Mouse (Mus musculus): ENCODE data around the gene Foxl2. TPM values are rescaled to one million over a fixed set of nuclear protein-coding genes. Genes with fewer than 3 reads are reported as not detected.

Foxl2 gene
- polyA plus RNA-seq, 1 experiment from 2014 or later = not detected

DNA sequence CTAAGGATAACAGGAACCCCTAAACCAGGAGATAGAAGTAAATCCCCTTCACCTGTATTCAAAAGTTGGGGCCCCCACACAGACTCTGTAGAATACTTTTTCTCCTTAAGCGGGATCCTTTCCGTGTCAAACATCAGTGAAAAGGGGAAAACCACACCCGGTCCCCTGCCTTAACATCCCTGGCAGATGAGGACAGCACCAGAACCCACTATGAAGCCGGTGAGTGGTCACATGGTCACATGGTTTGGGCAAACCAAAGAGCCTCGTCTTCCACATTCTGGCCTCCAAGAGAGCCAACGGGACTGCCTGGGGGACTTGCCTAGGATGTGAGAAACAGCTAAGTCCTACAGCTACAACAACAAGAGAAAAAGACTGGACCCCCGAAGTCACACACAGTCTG, 18.5 kb downstream of the Foxl2 start:
- H3K4me2 ChIP-seq (ENCODE audit: low read depth, severe bottlenecking) = peak overlapping the region; percentile 64
- H3K27me3 ChIP-seq (ENCODE audit: control insufficient read depth, insufficient read depth, low read length) = peaks cover 27% of the 10 kb centered on the region
- H3K4me3 ChIP-seq (ENCODE audit: low read depth, low read length) = peak overlapping the region; percentile 35
- peaks cover 6% of the 10 kb centered on the region for H3K4me1 ChIP-seq (ENCODE audit: control insufficient read depth, insufficient read depth, low read length)
- 3% methylated on average over 7 of the region's 7 CpGs for WGBS
- ATAC-seq (ENCODE audit: insufficient number of reproducible peaks, low FRiP score, low TSS enrichment, low read depth) (no peak), DNase-seq (ENCODE audit: low spot score) (peak; percentile 49)
- no peak overlapping the region for H3K27ac ChIP-seq (replicated peaks; ENCODE audit: low read depth, low read length)
- peak overlapping the region; percentile 37; the same call in 1 of the 2 replicates for H3K9ac ChIP-seq (ENCODE audit: low read length)
- H3K36me3 ChIP-seq (ENCODE audit: control insufficient read depth, insufficient read depth, low read length) = no peaks in the 10 kb centered on the region
- no peaks in the 10 kb centered on the region for H3K9me3 ChIP-seq (ENCODE audit: control insufficient read depth, low read length)

DNA sequence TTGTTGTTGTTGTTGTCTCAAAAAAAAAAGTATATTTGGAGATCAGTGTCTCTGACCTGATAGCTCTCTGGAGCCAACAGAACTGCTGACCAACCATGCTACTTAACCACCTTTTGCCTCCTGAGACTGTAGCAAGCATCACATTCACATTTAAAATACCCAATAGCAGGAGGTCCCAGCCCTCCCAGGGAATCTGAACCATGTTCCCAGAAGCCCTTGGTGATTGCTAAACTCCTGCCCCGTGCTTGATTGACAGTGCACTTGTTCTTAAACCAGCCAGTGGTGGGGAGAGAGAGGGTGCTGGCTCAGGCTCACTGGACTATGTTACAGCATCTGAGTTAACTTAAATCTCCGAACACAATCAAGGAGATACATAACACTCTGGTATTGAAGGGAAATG, 19.8 kb downstream of the Foxl2 start:
- 35% methylated on average over 2 of the region's 2 CpGs for WGBS
- peaks cover 27% of the 10 kb centered on the region for H3K27me3 ChIP-seq (ENCODE audit: control insufficient read depth, insufficient read depth, low read length)

DNA sequence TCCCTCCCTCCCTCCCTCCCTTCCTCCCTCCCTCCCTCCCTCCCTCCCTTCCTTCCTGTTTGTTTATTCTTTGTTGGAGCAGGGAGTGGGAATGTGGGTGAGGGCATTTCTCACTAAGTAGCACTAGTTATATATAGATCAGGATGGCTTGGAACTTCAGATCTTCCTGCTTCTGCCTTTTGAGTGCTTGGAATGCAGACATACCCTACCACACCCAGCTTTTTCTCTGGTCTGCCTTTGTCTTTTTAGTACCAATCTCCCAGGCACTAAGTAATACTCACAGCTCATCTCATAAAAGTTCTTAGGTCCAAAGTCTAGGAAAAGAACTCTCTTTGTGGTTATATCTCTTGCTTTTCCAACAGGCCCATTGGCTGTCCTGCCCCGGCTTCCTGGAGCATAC, 21.0 kb downstream of the Foxl2 start:
- H3K9ac ChIP-seq (ENCODE audit: low read length) = no peak overlapping the region
- H3K9me3 ChIP-seq (ENCODE audit: control insufficient read depth, low read length) = no peaks in the 10 kb centered on the region
- no peak for DNase-seq (ENCODE audit: low spot score)
- peaks cover 21% of the 10 kb centered on the region for H3K27me3 ChIP-seq (ENCODE audit: control insufficient read depth, insufficient read depth, low read length)
- WGBS = 100% methylated on average over 1 of the region's 1 CpGs
- no peak for ATAC-seq (ENCODE audit: insufficient number of reproducible peaks, low FRiP score, low TSS enrichment, low read depth)
- H3K4me2 ChIP-seq (ENCODE audit: low read depth, severe bottlenecking) = no peak overlapping the region
- H3K4me1 ChIP-seq (ENCODE audit: control insufficient read depth, insufficient read depth, low read length) = peaks cover 6% of the 10 kb centered on the region
- H3K4me3 ChIP-seq (ENCODE audit: low read depth, low read length) = no peak overlapping the region
- H3K27ac ChIP-seq (replicated peaks; ENCODE audit: low read depth, low read length) = no peak overlapping the region
- no peaks in the 10 kb centered on the region for H3K36me3 ChIP-seq (ENCODE audit: control insufficient read depth, insufficient read depth, low read length)

More for the DNA sequence above, 19.8 kb downstream of the Foxl2 start:
- Histone ChIP-seq H3K9me3 (ENCODE audit: control insufficient read depth, low read length) (no peaks in the 10 kb centered on the region), H3K36me3 (ENCODE audit: control insufficient read depth, insufficient read depth, low read length) (no peaks in the 10 kb centered on the region), H3K4me2 (ENCODE audit: low read depth, severe bottlenecking) (no peak overlapping the region), H3K9ac (ENCODE audit: low read length) (no peak overlapping the region), H3K4me3 (ENCODE audit: low read depth, low read length) (no peak overlapping the region), H3K4me1 (ENCODE audit: control insufficient read depth, insufficient read depth, low read length) (peaks cover 6% of the 10 kb centered on the region), H3K27ac (replicated peaks; ENCODE audit: low read depth, low read length) (no peak overlapping the region)
- DNase-seq (ENCODE audit: low spot score) (no peak), ATAC-seq (ENCODE audit: insufficient number of reproducible peaks, low FRiP score, low TSS enrichment, low read depth) (no peak)

DNA sequence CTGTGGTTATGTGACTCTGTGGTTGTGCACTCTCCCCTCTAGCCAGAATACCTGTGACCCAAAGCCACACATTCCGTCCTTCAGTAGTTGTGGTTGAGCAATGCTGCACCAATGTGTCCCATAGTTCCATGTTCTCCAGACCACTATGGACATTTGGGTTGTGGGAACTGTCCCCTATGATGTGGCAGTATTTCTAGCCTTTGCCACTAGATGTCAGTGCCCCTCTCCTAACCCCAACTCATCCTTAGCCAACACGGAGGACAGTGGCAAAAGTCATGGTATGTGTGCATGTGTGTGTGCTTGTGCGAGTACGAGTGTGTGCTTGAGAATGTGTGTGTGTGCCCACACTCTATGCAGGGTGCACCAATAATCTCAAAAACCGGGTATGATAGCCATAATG, 21.4 kb downstream of the Foxl2 start:
- peaks cover 19% of the 10 kb centered on the region for H3K27me3 ChIP-seq (ENCODE audit: control insufficient read depth, insufficient read depth, low read length)
- H3K4me3 ChIP-seq (ENCODE audit: low read depth, low read length) = no peak overlapping the region
- no peak for ATAC-seq (ENCODE audit: insufficient number of reproducible peaks, low FRiP score, low TSS enrichment, low read depth)

DNA sequence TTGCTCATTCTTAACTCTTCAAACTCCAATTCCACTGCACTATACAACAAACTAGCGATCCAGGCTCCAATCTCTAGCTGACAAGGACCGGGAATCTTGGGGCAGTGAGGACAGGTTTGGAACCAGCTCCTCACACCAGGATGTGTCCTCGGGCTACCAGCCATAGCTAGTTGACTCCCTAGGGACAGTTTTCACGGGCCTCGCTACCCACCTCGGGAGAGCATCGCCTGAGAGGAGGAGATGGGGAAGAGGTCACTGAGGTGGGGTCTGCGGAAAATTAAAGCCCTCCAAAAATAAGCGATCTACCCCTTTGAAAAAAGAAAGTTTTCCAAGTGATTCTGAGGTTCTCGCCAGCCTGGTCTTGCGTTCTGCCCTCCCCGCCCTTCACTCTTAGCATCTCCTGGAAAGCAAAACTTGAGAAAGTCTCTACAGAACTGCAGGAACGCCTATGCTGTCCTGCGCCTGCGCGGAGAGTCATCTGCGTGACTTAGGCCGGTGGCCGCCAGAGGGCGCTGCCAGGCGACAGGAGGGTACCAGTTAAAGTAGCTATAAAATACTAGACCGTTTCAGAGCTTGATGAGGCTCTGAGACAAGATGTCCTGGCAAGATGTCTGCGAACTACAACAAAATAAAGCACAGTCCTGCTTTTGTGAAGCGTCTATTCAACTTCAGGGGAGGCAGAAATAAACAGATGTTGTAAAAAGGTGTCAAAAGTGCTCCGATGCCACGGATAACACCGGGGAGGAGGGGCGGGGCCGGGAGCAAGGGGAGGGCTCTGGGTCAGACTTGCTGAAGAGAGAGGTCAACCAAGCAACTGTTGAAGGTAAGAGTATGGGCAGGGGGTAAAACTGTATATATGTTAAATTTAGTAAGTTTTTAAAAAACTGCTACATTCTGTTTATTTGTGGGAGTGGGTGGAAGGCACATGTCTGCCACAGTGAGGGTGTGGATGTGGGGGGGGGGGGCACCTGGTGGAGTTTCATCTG, 24.6 kb downstream of the Foxl2 start:
- Histone ChIP-seq H3K27ac (replicated peaks; ENCODE audit: low read depth, low read length) (no peak overlapping the region), H3K4me1 (ENCODE audit: control insufficient read depth, insufficient read depth, low read length) (no peaks in the 10 kb centered on the region), H3K9ac (ENCODE audit: low read length) (no peak overlapping the region), H3K27me3 (ENCODE audit: control insufficient read depth, insufficient read depth, low read length) (0 out of 2 replicates have a peak, but pooled peaks cover 3% of the 10 kb centered on the region), H3K9me3 (ENCODE audit: control insufficient read depth, low read length) (no peaks in the 10 kb centered on the region), H3K4me3 (ENCODE audit: low read depth, low read length) (peak overlapping the region; percentile 16), H3K4me2 (ENCODE audit: low read depth, severe bottlenecking) (peak overlapping the region; percentile 31), H3K36me3 (ENCODE audit: control insufficient read depth, insufficient read depth, low read length) (no peaks in the 10 kb centered on the region)
- ATAC-seq (ENCODE audit: insufficient number of reproducible peaks, low FRiP score, low TSS enrichment, low read depth) = peak; percentile 67; the same call in 1 of the 2 replicates
- 5% methylated on average over 29 of the region's 29 CpGs for WGBS
- peak; percentile 94 for DNase-seq (ENCODE audit: low spot score)

More for the DNA sequence above, 21.4 kb downstream of the Foxl2 start:
- Histone ChIP-seq H3K4me1 (ENCODE audit: control insufficient read depth, insufficient read depth, low read length) (peaks cover 6% of the 10 kb centered on the region), H3K9me3 (ENCODE audit: control insufficient read depth, low read length) (no peaks in the 10 kb centered on the region), H3K27ac (replicated peaks; ENCODE audit: low read depth, low read length) (no peak overlapping the region), H3K9ac (ENCODE audit: low read length) (no peak overlapping the region), H3K36me3 (ENCODE audit: control insufficient read depth, insufficient read depth, low read length) (no peaks in the 10 kb centered on the region), H3K4me2 (ENCODE audit: low read depth, severe bottlenecking) (no peak overlapping the region)
- WGBS = 46% methylated on average over 5 of the region's 5 CpGs
- no peak for DNase-seq (ENCODE audit: low spot score)

DNA sequence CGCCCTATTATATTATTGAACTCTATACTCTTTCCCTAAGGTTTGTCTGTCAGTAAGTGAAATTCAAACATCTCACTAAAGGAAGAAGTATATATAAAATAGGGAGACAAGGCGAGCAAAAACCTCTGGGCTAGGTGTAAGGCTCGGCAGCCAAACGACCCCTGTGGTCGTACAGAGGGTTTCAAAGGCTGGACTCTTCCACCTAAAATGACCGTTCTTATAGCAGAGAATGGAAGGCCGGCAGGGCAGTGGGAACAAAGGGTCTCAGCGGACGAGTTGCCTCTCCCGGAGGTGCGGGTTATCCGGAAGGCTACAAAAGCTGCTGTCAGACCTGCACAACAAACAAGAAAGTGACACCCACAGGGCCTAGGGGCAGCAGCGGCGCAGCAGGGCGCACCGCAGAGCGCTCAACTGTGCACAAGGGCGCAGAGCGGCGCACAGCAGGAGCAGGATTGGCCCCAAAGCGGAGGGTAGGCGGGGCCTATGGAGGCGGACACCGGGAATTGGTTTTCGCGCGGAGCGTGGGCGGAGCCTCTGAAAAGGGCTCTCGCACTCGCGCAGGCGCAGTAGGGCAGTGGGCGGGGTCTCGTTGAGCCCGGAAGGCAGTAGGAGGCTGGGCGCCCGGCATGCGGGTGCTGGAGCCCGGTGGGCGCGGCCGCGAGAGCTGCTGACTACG, 30.9 kb downstream of the Foxl2 start, which contains the start of gene Faim:
Gene Faim (plus strand): TSS at position 574 of the 676 bp plus-strand sequence.
- Histone ChIP-seq H3K4me1 (ENCODE audit: control insufficient read depth, insufficient read depth, low read length) (0 out of 2 replicates have a peak, but pooled peaks cover 3% of the 10 kb centered on the region), H3K27ac (replicated peaks; ENCODE audit: low read depth, low read length) (no peak within 1 kb of the TSS), H3K4me3 (ENCODE audit: low read depth, low read length) (peak within 1 kb of the TSS; percentile 56), H3K9me3 (ENCODE audit: control insufficient read depth, low read length) (no peaks in the 10 kb centered on the region), H3K9ac (ENCODE audit: low read length) (peak within 1 kb of the TSS; percentile 75), H3K4me2 (ENCODE audit: low read depth, severe bottlenecking) (peak within 1 kb of the TSS; percentile 75), H3K27me3 (ENCODE audit: control insufficient read depth, insufficient read depth, low read length) (no peaks in the 10 kb centered on the region), H3K36me3 (ENCODE audit: control insufficient read depth, insufficient read depth, low read length) (no peaks in the 10 kb centered on the region)
- ATAC-seq (ENCODE audit: insufficient number of reproducible peaks, low FRiP score, low TSS enrichment, low read depth) (peak; percentile 98), DNase-seq (ENCODE audit: low spot score) (peak; percentile 100)
- 1% methylated on average over 44 of the region's 45 CpGs for WGBS

DNA sequence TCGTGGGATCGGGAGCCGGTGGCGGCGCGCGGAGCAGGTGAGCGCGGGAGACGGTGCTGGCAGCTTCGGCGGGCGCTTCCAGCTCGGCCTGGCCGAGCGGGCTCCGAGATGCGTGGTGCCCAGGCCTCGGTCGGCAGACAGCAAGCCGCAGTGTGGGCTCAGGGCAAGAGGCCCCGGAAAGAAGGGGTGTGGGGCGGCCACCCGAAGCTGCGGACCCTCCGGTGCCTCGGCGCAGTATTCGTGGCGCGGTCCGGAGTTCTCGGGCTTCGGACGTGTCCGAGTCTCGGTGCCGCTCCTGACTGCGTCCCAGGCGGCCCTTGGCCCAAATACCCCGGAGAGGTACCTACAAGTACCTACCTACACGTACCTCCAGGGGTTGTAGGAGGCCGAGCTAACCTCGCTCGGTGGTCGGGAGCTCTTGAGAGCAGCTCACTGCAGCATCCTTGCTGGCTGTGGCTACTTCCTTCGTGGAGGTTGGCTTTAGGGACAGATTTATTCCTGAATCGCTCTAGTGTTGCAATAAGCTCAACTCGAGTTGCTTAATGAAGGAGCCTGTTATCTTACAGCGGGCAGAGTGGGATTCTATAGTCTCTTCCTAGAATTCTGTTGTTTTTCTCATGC, 31.5 kb downstream of the Foxl2 start:
- no peaks in the 10 kb centered on the region for H3K9me3 ChIP-seq (ENCODE audit: control insufficient read depth, low read length)
- DNase-seq (ENCODE audit: low spot score) (peak; percentile 60), ATAC-seq (ENCODE audit: insufficient number of reproducible peaks, low FRiP score, low TSS enrichment, low read depth) (no peak; the same call in none of the 2 replicates)
- 1% methylated on average over 49 of the region's 50 CpGs for WGBS
- peak overlapping the region; percentile 56 for H3K4me3 ChIP-seq (ENCODE audit: low read depth, low read length)
- peak overlapping the region; percentile 53 for H3K9ac ChIP-seq (ENCODE audit: low read length)
- no peak overlapping the region for H3K27ac ChIP-seq (replicated peaks; ENCODE audit: low read depth, low read length)
- H3K27me3 ChIP-seq (ENCODE audit: control insufficient read depth, insufficient read depth, low read length) = no peaks in the 10 kb centered on the region
- H3K4me2 ChIP-seq (ENCODE audit: low read depth, severe bottlenecking) = peak overlapping the region; percentile 75
- H3K4me1 ChIP-seq (ENCODE audit: control insufficient read depth, insufficient read depth, low read length) = 0 out of 2 replicates have a peak, but pooled peaks cover 3% of the 10 kb centered on the region
- H3K36me3 ChIP-seq (ENCODE audit: control insufficient read depth, insufficient read depth, low read length) = no peaks in the 10 kb centered on the region

DNA sequence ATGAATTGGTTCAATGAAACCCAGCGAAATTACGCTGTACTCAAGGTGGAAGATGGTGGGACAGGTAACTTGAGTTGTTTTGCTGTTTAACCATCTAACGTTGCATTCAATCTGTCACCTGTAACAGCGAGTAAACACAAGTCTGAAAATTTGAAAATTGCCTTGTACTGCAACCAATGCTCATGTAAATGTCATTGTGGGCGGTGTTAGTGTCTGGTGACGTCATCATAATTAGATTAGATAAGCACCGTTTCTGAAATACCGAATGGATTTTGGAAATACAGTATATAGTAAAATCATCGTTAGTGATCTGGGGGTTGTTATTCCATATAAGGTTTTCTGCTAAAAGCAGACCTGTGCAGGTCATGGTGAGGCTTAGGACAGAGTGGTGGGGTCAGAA, 32.0 kb downstream of the Foxl2 start:
- Histone ChIP-seq H3K4me3 (ENCODE audit: low read depth, low read length) (peak overlapping the region; percentile 56), H3K36me3 (ENCODE audit: control insufficient read depth, insufficient read depth, low read length) (no peaks in the 10 kb centered on the region), H3K9me3 (ENCODE audit: control insufficient read depth, low read length) (no peaks in the 10 kb centered on the region), H3K27me3 (ENCODE audit: control insufficient read depth, insufficient read depth, low read length) (no peaks in the 10 kb centered on the region), H3K9ac (ENCODE audit: low read length) (peak overlapping the region; percentile 53), H3K27ac (replicated peaks; ENCODE audit: low read depth, low read length) (no peak overlapping the region), H3K4me1 (ENCODE audit: control insufficient read depth, insufficient read depth, low read length) (0 out of 2 replicates have a peak, but pooled peaks cover 3% of the 10 kb centered on the region), H3K4me2 (ENCODE audit: low read depth, severe bottlenecking) (peak overlapping the region; percentile 75)
- ATAC-seq (ENCODE audit: insufficient number of reproducible peaks, low FRiP score, low TSS enrichment, low read depth) (no peak), DNase-seq (ENCODE audit: low spot score) (no peak)
- WGBS = 56% methylated on average over 9 of the region's 9 CpGs
